Mouse (Mus musculus) ES-E14 (cell line): Measurements from ENCODE around the gene Peg3. TPM values are rescaled to one million over a fixed set of nuclear protein-coding genes. Genes with fewer than 3 reads are reported as not detected.
A peak's percentile ranks its signal among the peaks of the same experiment; 100 is the strongest.

ENCODE experiments used
- DNase-seq: peaks from one replicate; pipeline ENCODE4 v3.0.0-alpha.2; 2013; ENCODE audit warnings: low read depth, low spot score
- H3K27ac ChIP-seq: 2 replicates; pipeline ENCODE4 v1.5.1; 2012; ENCODE audit warnings: low read depth, mild to moderate bottlenecking, low read length, moderate library complexity, mixed read lengths; ENCODE audit not compliant: poor library complexity, insufficient read depth, severe bottlenecking
- H3K36me3 ChIP-seq: 2 replicates; pipeline ENCODE4 v1.6.1; 2012; ENCODE audit warnings: mild to moderate bottlenecking, low read length, moderate library complexity, mixed read lengths; ENCODE audit not compliant: control insufficient read depth, poor library complexity, insufficient read depth, severe bottlenecking
- H3K4me1 ChIP-seq, 2 experiments: fragments of 150-350 bp in 1 of 2; sonication (generic) in 1 of 2; 2 replicates each; pipeline ENCODE4 v1.6.1; 2012; ENCODE audit warnings: low read length in 2 of 2, mild to moderate bottlenecking in 1 of 2, mixed read lengths in 1 of 2; ENCODE audit not compliant: control insufficient read depth in 2 of 2, insufficient read depth in 2 of 2, poor library complexity in 1 of 2
- H3K4me3 ChIP-seq, 2 experiments: fragments of 150-350 bp in 1 of 2; sonication (generic) in 1 of 2; 2 replicates each; pipeline ENCODE4 v1.5.1; 2012; ENCODE audit warnings: low read length in 2 of 2, low read depth in 1 of 2, mild to moderate bottlenecking in 1 of 2, mixed read lengths in 1 of 2; ENCODE audit not compliant: insufficient read depth in 1 of 2, poor library complexity in 1 of 2, severe bottlenecking in 1 of 2
- H3K9ac ChIP-seq: 2 replicates; pipeline ENCODE4 v1.6.1; 2012; ENCODE audit warnings: low read depth, mild to moderate bottlenecking, low read length, mixed read lengths; ENCODE audit not compliant: poor library complexity, insufficient read depth, severe bottlenecking
- H3K9me3 ChIP-seq: fragments of 150-350 bp; sonication (generic); 2 replicates; pipeline ENCODE4 v1.6.1; 2012; ENCODE audit warnings: low read depth, mild to moderate bottlenecking, low read length; ENCODE audit not compliant: control insufficient read depth, insufficient read depth
- CHD2 ChIP-seq: IDR thresholded peaks from 2 replicates; pipeline ENCODE4 v1.6.1; 2014; ENCODE audit warnings: mild to moderate bottlenecking, low read depth, low read length, inconsistent platforms
- HCFC1 ChIP-seq: IDR thresholded peaks from 2 replicates; pipeline ENCODE4 v1.6.1; 2012; ENCODE audit warnings: low read length, inconsistent platforms, borderline replicate concordance; ENCODE audit not compliant: insufficient read depth
- MAFK ChIP-seq: IDR thresholded peaks from 2 replicates; pipeline ENCODE4 v1.6.1; 2014; ENCODE audit warnings: mild to moderate bottlenecking, low read depth, low read length, inconsistent platforms; ENCODE audit not compliant: insufficient read depth
- ZC3H11A ChIP-seq: IDR thresholded peaks from 2 replicates; pipeline ENCODE4 v1.6.1; 2012; ENCODE audit warnings: low read depth, mild to moderate bottlenecking, inconsistent platforms, low read length, borderline replicate concordance
- ZNF384 ChIP-seq: IDR thresholded peaks from 2 replicates; pipeline ENCODE4 v1.6.1; 2012; ENCODE audit warnings: low read depth, low read length, inconsistent platforms
- in situ Hi-C, 2 experiments: fragments of 600-800 bp; cut with MboI; formaldehyde crosslinking; loops; one replicate each; pipeline ENCODE4 v1.15.1; 2025; ENCODE audit warnings: low sequenced_read_pairs in 2 of 2, inconsistent platforms in 1 of 2; ENCODE audit not compliant: unreplicated experiment in 2 of 2
- total RNA-seq: library from RNA; depleted of rRNA; stranded (reverse); fragments of 300-350 nt; gene quantifications from 2 replicates; pipeline ENCODE4 v1.2.3, GENCODE M21; 2012

Gene Peg3
- total RNA-seq, 1 experiment: 80.4 TPM

- TF ChIP-seq HCFC1 (no peak), CHD2 (no peak), MAFK (no peak), ZC3H11A (no peak), ZNF384 (no peak)
- Histone ChIP-seq H3K36me3 (no peaks in the 10 kb centered on the region), H3K4me1 (peaks cover 3 to 12% of the 10 kb centered on the region in 2 experiments; a peak in 2 of 4 replicates), H3K9me3 (no peaks in the 10 kb centered on the region), H3K9ac (no peak overlapping the region), H3K4me3 (no peak overlapping the region), H3K27ac (peak overlapping the region; percentile 24; the same call in 1 of the 2 replicates)
- in situ Hi-C loops: no loop called here
- no peak for DNase-seq
These were observed 29.5 kb upstream of the Peg3 start for GRCm38 (mm10) chr7:6759698-6760097.

- no peak for TF ChIP-seq CHD2
- TF ChIP-seq MAFK: no peak
- TF ChIP-seq ZNF384: no peak
- no peak for TF ChIP-seq ZC3H11A
- no peak for TF ChIP-seq HCFC1
- Histone ChIP-seq H3K9me3 (no peaks in the 10 kb centered on the region), H3K4me1 (peaks cover 3 to 12% of the 10 kb centered on the region in 2 experiments; a peak in 2 of 4 replicates), H3K9ac (no peak overlapping the region), H3K36me3 (no peaks in the 10 kb centered on the region), H3K4me3 (no peak overlapping the region), H3K27ac (no peak overlapping the region)
- in situ Hi-C loops: no loop called here
- no peak for DNase-seq
These were observed 26.6 kb upstream of the Peg3 start for GRCm38 (mm10) chr7:6756777-6757291.

GRCm38 (mm10) chr7:6753440-6753839 lies 23.2 kb upstream of the Peg3 start:
- no peak for DNase-seq
- Histone ChIP-seq H3K9ac (no peak overlapping the region), H3K9me3 (no peaks in the 10 kb centered on the region), H3K36me3 (no peaks in the 10 kb centered on the region), H3K4me3 (no peak overlapping the region), H3K4me1 (peaks cover 0 to 1% of the 10 kb centered on the region in 2 experiments; a peak in 1 of 4 replicates), H3K27ac (no peak overlapping the region)
- TF ChIP-seq CHD2 (no peak), HCFC1 (no peak), MAFK (no peak)
- in situ Hi-C loops: no loop called here

- DNase-seq: no peak
- Histone ChIP-seq H3K9ac (no peak overlapping the region), H3K27ac (no peak overlapping the region), H3K36me3 (no peaks in the 10 kb centered on the region), H3K4me1 (no peaks in the 10 kb centered on the region), H3K9me3 (no peaks in the 10 kb centered on the region), H3K4me3 (no peak overlapping the region)
- no peak for TF ChIP-seq ZNF384
- TF ChIP-seq ZC3H11A: no peak
- no peak for TF ChIP-seq CHD2
- TF ChIP-seq HCFC1: no peak
- no peak for TF ChIP-seq MAFK
- in situ Hi-C loops: loop anchor here in 1 of 2 experiments (25.0 kb wide), 1 partner anchor 162 kb away; no protein-coding TSS in a partner anchor
These were observed 19.0 kb upstream of the Peg3 start for GRCm38 (mm10) chr7:6749196-6749595.
